Mouse (Mus musculus): ENCODE measurements around the gene Dkk3. TPM values are rescaled to one million over a fixed set of nuclear protein-coding genes. Genes with fewer than 3 reads are reported as not detected.
A peak's percentile ranks its signal among the peaks of the same experiment; 100 is the strongest.

Gene Dkk3
- total RNA-seq (2021): 100 to 1,000 TPM in 1 of 2 experiments, 10 to 100 TPM in 1; 97.1 to 119 TPM
- long read RNA-seq, experiment 1, transcript Dkk3-201 (8 exons, 3,359 nt): major isoform, 68 of 227 reads
- long read RNA-seq, experiment 1, partial matches to known transcripts: 148 of 227 reads
- long read RNA-seq, experiment 1, other reads (novel, unspliced or antisense): 11 of 227 reads
- long read RNA-seq, experiment 2, transcript Dkk3-201 (8 exons, 3,359 nt): major isoform, 33 of 136 reads
- long read RNA-seq, experiment 2, partial matches to known transcripts: 45 of 136 reads
- long read RNA-seq, experiment 2, other reads (novel, unspliced or antisense): 58 of 136 reads

DNA sequence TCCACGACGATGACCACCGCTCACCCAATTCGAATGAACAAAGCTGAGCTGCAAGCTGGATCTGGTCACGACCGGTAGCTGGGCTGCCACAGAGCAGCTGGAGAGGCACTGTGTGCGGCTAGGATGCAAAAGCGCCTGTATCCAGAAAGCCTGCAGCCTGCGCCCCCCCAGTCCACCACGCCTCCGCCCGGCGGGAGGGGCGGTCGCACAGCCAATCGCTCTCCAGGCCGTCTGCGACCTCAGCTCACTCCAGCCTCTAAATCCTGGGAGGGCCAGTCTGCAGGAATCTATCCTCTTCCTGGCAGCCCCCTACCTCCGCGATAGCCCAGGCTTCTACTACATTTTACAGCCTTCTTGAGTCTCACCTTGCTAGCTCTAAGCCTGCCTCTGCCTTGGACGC, at the start of gene Dkk3:
Dkk3 (minus strand) TSS at position 116 of the 400 bp plus-strand sequence.
- intact Hi-C loops (cut with DNase I): no loop called here
- DNase-seq (ENCODE audit: low spot score in 2 of 2): peak in 1 of 2 experiments; percentile 64

GRCm38 (mm10) chr7:112207717-112208116, 48.9 kb upstream of the Dkk3 start:
- DNase-seq (ENCODE audit: low spot score in 2 of 2): no peak
- intact Hi-C loops (cut with DNase I): no loop called here

DNA sequence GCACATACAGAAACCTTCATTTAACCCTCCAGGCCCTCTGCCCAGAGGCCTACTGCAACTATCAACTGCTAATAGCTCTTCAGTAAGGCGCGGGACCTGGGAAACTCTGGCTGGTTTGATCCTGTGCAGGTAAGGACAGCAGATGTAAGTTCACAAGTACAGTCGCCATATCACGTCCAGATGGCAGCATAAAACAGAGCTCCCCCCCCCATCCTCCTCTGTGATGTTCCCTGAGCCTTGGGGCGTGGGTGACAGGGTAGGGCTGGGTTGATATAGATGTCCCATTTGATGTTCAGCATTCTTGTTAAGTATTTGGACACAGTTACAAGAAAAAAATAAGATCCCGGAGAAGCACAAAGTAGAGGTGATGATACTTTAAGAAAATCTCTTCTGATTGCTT, 46.7 kb upstream of the Dkk3 start:
- intact Hi-C loops (cut with DNase I): no loop called here
- DNase-seq (ENCODE audit: low spot score in 2 of 2): no peak

- intact Hi-C loops (cut with DNase I): no loop called here
- peak; percentile 59 to 63 for DNase-seq (ENCODE audit: low spot score in 2 of 2)
Measured at GRCm38 (mm10) chr7:112204380-112204963, 45.6 kb upstream of the Dkk3 start.

DNA sequence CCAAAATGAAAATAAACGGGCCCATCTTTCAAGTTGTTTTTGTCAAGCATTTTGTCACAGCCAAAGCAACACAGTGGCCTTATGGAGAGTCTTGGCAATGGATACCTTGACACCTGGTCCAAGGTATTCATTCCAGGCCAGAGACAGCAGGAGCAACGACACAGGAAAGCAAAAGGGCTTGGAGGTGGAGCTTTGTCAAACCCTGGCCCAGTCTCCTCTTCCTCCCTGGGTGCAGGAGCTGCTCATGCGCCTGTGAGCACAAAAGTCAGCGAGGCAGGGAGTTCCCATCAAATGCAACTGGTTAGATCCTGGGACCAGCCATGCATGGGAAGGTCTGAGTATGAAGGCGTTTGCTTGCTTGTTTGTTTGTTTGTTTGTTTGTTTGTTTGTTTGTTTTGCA, 45.1 kb upstream of the Dkk3 start:
- intact Hi-C loops (cut with DNase I): no loop called here
- DNase-seq (ENCODE audit: low spot score in 2 of 2): no peak

DNA sequence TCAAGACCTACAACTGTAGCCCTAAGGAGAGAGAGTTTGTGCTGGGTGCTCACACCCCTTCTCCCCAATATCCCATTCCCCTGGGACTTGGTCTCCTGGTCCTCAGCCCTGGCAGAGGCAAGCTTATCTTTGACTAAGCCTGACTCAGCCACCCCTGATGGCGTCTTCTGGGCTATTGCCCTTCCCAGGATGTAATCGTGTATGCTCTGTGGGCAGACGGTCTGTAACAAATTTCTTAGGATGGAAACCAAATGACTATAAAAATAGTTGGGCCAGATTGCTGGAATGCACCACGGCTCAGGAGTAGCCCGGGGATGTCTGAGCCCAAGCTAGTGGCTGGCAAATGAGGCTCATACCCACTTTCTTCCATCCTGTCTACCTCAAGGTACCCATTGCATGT, 44.0 kb upstream of the Dkk3 start:
- intact Hi-C loops (cut with DNase I): no loop called here
- DNase-seq (ENCODE audit: low spot score in 2 of 2): peak; percentile 50 to 54

DNA sequence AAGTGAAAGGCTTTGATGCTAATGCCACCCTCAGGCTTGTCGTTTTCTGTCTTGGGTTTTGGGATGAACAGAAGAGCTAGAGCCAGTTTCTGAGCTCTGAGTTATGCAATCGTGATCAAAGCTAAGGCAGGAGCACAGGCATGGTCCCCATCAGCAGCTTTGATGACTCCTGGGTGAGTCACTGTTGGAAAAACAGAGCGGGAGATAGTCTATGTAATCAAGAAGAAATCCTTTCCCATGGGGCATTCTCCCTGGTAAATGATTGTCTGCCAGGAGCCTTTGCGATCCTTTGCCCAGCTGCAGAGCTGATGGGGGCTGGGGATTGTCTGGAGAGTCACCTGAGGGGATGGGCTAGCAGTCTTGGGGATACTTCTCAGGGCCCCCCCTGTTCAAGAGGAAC, 43.3 kb upstream of the Dkk3 start:
- intact Hi-C loops (cut with DNase I): no loop called here
- DNase-seq (ENCODE audit: low spot score in 2 of 2): no peak

- DNase-seq (ENCODE audit: low spot score in 2 of 2): no peak
- intact Hi-C loops (cut with DNase I): no loop called here
Measured at GRCm38 (mm10) chr7:112200761-112201160, 41.9 kb upstream of the Dkk3 start.

- peak; percentile 53 to 72 for DNase-seq (ENCODE audit: low spot score in 2 of 2)
- intact Hi-C loops (cut with DNase I): no loop called here
Measured at GRCm38 (mm10) chr7:112199343-112199742, 40.5 kb upstream of the Dkk3 start.

GRCm38 (mm10) chr7:112197461-112197860, 38.6 kb upstream of the Dkk3 start:
- intact Hi-C loops (cut with DNase I): no loop called here
- DNase-seq (ENCODE audit: low spot score in 2 of 2): no peak

- DNase-seq (ENCODE audit: low spot score in 2 of 2): no peak
- intact Hi-C loops (cut with DNase I): no loop called here
Measured at GRCm38 (mm10) chr7:112194286-112194685, 35.4 kb upstream of the Dkk3 start.

DNA sequence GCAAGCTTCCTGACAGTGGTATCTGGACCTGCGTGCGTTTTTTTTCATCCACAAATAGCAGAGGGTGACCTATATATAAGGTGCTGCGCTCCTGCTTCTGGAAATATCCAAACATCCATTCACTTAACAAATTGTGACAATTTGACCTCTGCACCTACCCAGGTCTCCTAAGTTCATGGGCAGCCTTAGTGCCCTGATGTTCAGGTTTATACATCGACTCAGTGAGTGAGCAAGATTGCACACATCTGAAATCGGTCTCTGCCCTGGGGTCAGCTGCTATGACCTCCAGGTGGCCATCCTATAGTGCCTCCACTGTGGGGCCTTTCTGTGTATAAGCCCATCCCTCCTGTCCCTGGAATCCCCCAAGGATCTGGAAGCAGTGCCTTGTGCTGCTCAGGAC, 33.9 kb upstream of the Dkk3 start:
- intact Hi-C loops (cut with DNase I): no loop called here
- no peak for DNase-seq (ENCODE audit: low spot score in 2 of 2)

DNA sequence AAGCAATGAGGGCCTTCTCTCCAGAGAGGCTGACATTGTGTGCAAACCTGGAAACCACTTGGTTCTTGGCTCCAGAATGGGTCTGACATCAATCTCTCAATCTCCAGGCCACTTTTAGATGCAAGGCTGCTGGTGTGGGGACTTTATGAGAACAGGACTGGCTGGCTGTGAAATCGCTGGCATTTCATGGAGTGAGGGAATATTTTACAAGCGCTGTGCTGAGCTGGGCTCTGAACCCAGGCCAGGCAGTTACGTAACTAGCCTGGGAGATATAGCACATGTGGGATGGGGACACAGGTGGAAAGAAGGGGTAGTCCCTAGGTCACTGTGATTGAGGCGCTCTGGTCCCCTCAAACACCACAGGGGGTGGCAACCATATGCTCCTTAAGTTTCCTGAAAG, 33.4 kb upstream of the Dkk3 start:
- intact Hi-C loops (cut with DNase I): no loop called here
- DNase-seq (ENCODE audit: low spot score in 2 of 2): peak; percentile 49 to 59

- intact Hi-C loops (cut with DNase I): no loop called here
- no peak for DNase-seq (ENCODE audit: low spot score in 2 of 2)
Measured at GRCm38 (mm10) chr7:112187536-112188459, 28.9 kb upstream of the Dkk3 start.

DNA sequence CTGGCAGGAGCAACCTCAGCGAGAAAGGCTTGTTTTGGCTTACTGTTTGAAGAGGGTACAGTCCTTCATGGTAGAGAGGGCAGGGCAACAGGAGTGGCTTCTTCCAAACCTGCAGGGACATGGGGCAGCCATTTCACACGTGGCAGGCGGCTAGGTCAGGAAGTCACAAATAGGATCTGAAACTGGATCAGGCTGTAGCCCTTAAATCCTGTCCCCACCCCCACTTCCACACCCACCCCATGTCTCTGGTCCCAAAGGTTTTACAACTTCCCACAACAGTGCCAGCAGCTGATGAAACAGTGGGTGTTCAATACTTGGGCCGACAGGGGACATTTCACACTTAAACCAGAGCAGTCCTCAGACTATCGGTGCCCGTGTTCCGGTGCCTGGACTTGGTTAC, 28.0 kb upstream of the Dkk3 start:
- intact Hi-C loops (cut with DNase I): no loop called here
- DNase-seq (ENCODE audit: low spot score in 2 of 2): no peak

DNA sequence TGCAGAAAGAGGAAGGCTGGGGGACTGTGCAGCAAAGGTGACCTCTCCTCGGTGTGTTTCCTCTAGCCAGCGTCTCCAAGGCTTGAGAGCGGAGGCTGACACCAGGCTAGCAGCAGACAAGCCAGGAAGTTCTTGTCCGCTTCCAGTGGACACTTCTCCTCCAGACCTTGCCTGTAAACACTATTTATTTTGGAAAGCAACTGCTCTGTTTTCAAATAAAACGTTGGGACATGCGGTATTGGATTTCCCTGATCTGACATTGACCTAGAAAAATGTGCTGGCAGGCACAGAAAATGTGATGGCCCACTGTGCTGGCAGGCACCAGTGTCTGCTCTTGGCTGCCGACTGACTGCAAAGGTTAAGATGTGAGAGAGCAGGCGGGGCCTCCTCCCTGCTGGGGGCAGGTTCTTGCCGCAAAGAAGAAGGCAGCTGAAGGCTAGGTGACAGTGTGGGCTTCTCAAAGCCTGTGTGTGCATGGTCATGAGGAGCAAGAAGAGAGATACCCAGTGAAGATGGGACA, 26.4 kb upstream of the Dkk3 start:
- no peak for DNase-seq (ENCODE audit: low spot score in 2 of 2)
- intact Hi-C loops (cut with DNase I): no loop called here

DNA sequence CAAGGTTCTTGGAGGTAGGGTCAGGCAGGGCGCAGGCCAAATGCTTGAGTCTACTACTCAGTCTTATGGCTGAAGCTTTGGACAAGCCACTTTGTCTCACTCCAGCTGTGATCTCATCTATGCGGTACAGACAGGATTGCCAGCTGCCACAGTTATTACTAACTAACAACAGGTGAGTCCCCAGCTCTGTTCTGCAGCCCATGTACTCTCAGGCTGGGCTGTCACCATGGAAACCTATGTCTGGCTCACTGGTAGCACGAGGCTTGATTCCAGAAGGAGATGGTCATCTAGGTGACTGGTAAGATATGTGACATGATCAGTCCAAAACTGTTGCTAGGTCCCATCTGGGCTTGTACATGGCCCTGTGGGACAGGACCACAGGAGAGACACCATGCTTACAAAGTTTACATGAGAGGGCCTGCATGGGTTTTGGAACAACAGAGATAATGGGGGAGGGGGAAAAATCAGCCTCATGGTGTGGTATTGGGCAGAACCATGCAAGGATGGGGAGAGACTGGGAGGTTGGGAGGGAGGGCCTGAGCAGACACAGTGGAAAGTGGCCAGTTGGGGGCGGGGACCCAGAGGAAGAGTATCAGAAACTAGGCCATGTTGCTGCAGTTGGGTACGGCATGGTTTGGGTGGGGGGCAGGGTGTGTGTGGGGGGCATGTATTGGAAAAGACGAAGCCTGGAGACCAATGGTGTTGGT, 25.8 kb upstream of the Dkk3 start:
- DNase-seq (ENCODE audit: low spot score in 2 of 2): no peak
- intact Hi-C loops (cut with DNase I): loop anchor here (5.0 kb wide), 3 partner anchors 43 to 153 kb away; partner anchors contain the start of gene Mical2

DNA sequence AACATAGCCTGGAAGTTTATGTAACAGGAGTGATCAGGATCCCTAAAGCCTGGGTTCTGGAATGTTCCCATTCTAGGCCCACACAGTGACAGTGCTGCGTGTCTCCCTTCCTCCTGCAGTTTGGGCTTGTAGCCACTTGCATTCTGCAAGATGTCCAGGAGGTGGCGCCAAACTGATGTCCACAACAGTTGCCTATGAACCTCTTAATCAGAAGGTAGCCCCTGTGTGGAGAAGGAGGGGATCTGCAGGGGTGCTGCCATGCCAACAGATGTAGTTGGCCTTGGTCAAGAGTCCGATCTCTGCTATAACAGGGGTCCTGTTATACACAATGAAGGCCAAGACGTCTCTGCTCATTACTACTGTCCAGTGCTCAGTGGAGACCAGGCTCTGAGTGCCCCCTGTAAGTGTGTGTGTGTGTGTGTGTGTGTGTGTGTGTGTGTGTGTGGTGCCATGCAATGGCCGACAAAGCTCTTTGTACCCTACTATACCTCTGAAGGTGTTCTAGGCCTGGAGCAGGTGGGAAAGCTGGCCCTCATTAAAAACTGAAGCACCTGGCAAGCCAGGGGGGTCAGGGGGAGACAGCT, 24.5 kb upstream of the Dkk3 start:
- peak; percentile 96 to 98 for DNase-seq (ENCODE audit: low spot score in 2 of 2)
- intact Hi-C loops (cut with DNase I): loop anchor here (2.0 to 5.0 kb wide), 4 partner anchors 44 to 185 kb away; partner anchors contain the start of gene Mical2

DNA sequence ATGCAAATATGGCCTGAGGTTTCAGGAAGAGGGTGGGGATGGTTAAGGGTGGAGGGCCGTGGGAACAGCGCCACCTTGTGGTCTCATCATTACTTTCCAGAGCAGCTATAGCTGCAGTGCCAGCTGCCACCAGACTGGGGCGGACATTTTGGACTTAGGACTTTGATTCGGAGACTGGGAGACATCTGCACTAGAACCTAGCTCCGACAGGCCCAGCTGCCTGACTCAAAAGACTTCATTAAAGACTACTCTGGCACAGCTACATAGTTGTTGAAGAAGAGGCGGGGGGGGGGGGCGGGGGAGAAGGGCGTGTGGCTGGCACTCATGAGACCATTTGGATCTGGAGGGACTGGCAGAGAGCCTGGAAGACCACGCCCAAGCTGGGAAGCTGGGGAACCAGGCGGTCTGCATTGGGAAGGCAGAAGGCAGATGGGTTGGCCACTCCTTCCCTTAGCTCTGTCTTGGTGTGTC, 21.4 kb upstream of the Dkk3 start:
- intact Hi-C loops (cut with DNase I): loop anchor here (2.0 to 5.0 kb wide), 4 partner anchors 47 to 157 kb away; partner anchors contain the start of gene Mical2
- peak; percentile 89 to 92 for DNase-seq (ENCODE audit: low spot score in 2 of 2)
